Mouse (Mus musculus): Measurements from ENCODE around the gene Grin2c.

The Grin2c gene

DNA sequence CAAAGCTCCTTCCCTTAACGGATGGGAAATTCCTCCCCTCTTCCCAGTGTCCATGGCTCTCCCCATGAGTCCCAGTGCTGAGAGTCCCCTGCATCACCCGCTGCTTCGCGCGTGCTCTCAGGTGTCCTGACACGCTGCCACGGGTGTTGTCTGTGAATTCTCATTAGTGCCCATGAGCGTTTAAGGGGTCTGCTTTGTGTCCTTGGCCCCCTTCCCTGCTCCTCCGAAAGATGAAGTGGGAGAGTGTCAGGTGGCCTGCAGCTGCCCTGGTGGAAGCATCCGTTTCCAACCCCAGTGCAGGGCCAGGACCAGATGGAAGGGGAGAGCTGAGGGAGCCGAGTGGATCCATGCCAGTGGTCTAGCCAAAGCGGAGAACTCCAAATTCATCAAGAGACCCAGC, 58.9 kb downstream of the Grin2c start:
- no peak for DNase-seq (ENCODE audit: low spot score in 2 of 2)

DNA sequence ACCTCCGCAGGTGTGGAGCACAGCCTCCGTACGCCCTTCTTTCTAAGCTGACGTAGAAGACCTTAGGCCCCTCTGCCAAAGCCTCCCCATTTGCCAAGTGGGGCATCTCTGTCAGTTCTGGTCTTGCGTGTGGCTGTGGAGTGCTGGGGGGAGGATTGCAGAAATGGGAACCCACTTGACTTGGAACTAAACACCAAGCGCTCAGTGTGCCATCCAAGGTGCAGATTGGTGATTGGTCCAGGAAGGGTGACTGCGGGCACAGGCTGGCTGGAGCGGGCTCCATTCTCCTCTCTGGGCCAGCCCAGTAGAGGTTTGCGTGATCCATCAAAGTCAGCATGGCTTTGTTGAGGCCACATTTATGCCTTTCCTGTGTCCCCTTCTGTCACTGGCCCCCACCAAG, 64.3 kb downstream of the Grin2c start:
- no peak for DNase-seq (ENCODE audit: low spot score in 2 of 2)

DNA sequence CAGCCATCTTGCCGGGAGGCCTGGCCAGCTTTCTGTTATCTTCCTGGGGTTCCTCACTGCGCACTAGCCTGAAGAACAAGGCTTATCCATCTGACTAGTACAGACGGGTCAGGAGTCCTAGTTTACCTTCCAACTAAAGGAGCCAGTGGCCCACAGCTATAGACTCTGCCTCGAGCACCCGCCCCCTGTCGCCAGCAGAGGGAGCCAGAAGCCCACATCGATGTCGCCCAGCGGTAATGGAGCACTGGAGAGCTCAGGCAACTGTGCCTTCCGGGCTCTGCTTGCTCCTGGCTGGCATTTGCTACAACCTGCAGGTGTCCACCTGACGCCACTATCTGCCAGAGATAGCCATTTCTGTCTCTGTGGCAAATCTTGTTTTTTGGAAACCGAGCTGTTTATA, 64.7 kb downstream of the Grin2c start:
- DNase-seq (ENCODE audit: low spot score in 2 of 2) = peak; percentile 80 to 90

DNA sequence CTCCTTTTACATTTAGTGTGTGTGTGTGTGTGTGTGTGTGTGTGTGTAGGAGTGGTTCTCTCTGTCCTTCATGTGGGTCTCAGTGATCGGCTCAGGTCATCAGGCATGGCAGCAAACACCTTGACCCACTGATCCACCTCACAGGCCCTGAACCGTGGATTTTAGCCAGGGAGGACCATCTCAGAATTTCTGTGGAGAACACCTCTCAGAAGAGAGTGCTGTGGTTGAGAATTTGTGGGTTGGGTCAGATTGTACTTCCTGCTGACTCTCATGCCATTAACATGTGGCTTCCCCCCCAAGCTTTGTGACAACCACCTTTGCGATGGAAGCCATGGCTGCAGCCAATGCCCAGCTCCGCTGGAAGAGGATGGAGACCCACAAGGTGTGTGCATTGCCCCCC, 66.5 kb downstream of the Grin2c start:
- no peak for DNase-seq (ENCODE audit: low spot score in 2 of 2)

All from right cerebral cortex, postnatal 10 days (tissue).